Mouse (Mus musculus): Measurements from ENCODE around the gene Cypt2. TPM values are rescaled to one million over a fixed set of nuclear protein-coding genes. Genes with fewer than 3 reads are reported as not detected.
"Not testable (repeated sequence)": the region's sequence is repeated elsewhere in the genome, so short reads cannot be mapped to it uniquely, and the experiment has no call there.

The Cypt2 gene
- polyA plus RNA-seq (2015; fragmentation: Nextera tagmentation; extraction: Ambion mirVana), result not detected in 2 replicates

DNA sequence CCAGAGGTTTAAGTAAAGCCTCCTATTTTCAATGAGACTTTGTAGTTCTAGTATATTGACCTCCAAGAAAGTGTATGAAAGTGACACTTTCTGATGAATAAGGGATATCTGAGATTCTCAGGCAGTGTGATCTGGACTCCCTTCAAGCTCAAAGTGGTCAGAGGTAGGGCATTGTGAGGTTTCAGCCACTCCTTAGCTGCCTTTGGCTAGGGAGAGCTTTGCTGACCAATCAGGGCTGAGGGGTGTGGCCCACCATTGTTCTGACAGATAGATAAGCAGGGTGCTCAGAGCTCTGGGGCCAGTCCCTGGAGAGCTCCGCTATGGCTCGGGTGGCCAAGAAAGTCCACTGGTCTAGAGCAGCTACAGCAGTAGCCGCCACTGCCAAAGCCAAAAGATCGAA is at the start of gene Cypt2:
Gene Cypt2, plus strand, starts transcription at position 301 of the 400 bp plus-strand sequence.
- not testable (repeated sequence) for H3K27ac ChIP-seq; H3K9ac ChIP-seq; H3K9me3 ChIP-seq (replicated peaks); H3K4me1 ChIP-seq (replicated peaks); H3K4me3 ChIP-seq (replicated peaks); H3K36me3 ChIP-seq; H3K27me3 ChIP-seq; H3K4me2 ChIP-seq; ATAC-seq (ENCODE audit: low read depth); DNase-seq
- 68% methylated on average over 4 of the region's 4 CpGs for WGBS (ENCODE audit: insufficient replicate concordance)

DNA sequence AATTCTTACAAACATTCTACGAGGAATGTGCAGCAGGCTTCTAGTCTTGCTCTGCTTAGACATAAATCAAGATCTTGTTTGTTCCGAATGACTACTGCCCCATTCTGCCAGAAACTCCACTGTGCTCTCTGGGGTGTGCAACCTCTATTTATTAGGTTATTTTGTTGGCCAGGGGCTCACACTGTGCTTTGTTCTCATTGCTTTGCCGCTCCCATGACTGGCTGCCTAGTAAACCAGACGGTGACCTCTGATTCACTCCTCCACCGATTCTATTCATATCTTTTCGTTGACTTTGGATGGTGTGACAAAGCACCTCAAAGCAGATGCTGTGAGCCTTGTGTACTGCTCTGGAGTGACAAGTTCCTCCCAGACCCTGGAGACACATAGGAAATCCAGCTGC is 46.7 kb downstream of the Cypt2 start:
- Histone ChIP-seq H3K27ac (no peak overlapping the region), H3K27me3 (no peaks in the 10 kb centered on the region), H3K9me3 (replicated peaks) (no peaks in the 10 kb centered on the region), H3K4me1 (replicated peaks) (no peaks in the 10 kb centered on the region), H3K4me2 (no peak overlapping the region), H3K36me3 (no peaks in the 10 kb centered on the region), H3K4me3 (replicated peaks) (no peak overlapping the region), H3K9ac (no peak overlapping the region)
- 61% methylated on average over 6 of the region's 6 CpGs for WGBS (ENCODE audit: insufficient replicate concordance)
- ATAC-seq (ENCODE audit: low read depth) (no peak), DNase-seq (no peak)

All from liver, embryonic 13.5 days (tissue).